Mouse (Mus musculus): ENCODE measurements at regions not wholly inside any gene's neighbourhood (a gene's known extent, or its start where the extent isn't known, plus 50 kb on each side); places are given as distances from the start of the nearest gene placed in this dataset.
A peak's percentile ranks its signal among the peaks of the same experiment; 100 is the strongest.

GRCm38 (mm10) chr3:105130228-105130627 lies 63.6 kb downstream of the 4930564D02Rik start:
- no peak for DNase-seq (ENCODE audit: low spot score in 2 of 2)

GRCm38 (mm10) chr3:105131053-105131452 lies 64.4 kb downstream of the 4930564D02Rik start:
- DNase-seq (ENCODE audit: low spot score in 2 of 2), result no peak

GRCm38 (mm10) chr3:105133011-105133410 lies 66.4 kb downstream of the 4930564D02Rik start:
- no peak for DNase-seq (ENCODE audit: low spot score in 2 of 2)

- no peak for DNase-seq (ENCODE audit: low spot score in 2 of 2)
These were observed 74.7 kb downstream of the 4930564D02Rik start for GRCm38 (mm10) chr3:105141170-105141971.

GRCm38 (mm10) chr3:105142631-105143030 lies 76.0 kb downstream of the 4930564D02Rik start:
- DNase-seq (ENCODE audit: low spot score in 2 of 2), result no peak

GRCm38 (mm10) chr3:105151475-105152157 lies 85.0 kb downstream of the 4930564D02Rik start:
- DNase-seq (ENCODE audit: low spot score in 2 of 2), result no peak

GRCm38 (mm10) chr3:105152158-105152541 lies 85.5 kb downstream of the 4930564D02Rik start:
- no peak for DNase-seq (ENCODE audit: low spot score in 2 of 2)

- no peak for DNase-seq (ENCODE audit: low spot score in 2 of 2)
These were observed 91.7 kb downstream of the 4930564D02Rik start for GRCm38 (mm10) chr3:105158376-105158775.

GRCm38 (mm10) chr3:105165355-105165754 lies 98.7 kb downstream of the 4930564D02Rik start:
- peak in 1 of 2 experiments; percentile 26 for DNase-seq (ENCODE audit: low spot score in 2 of 2)

GRCm38 (mm10) chr3:105169117-105169516 lies 102.5 kb downstream of the 4930564D02Rik start:
- DNase-seq (ENCODE audit: low spot score in 2 of 2), result no peak

- DNase-seq (ENCODE audit: low spot score in 2 of 2), result no peak
These were observed 104.9 kb downstream of the 4930564D02Rik start for GRCm38 (mm10) chr3:105171527-105171926.

GRCm38 (mm10) chr3:105172054-105172453 lies 105.4 kb downstream of the 4930564D02Rik start:
- no peak for DNase-seq (ENCODE audit: low spot score in 2 of 2)

GRCm38 (mm10) chr3:105191303-105191702 lies 124.7 kb downstream of the 4930564D02Rik start:
- no peak for DNase-seq (ENCODE audit: low spot score in 2 of 2)

- DNase-seq (ENCODE audit: low spot score in 2 of 2), result no peak
These were observed 125.2 kb downstream of the 4930564D02Rik start for GRCm38 (mm10) chr3:105191830-105192229.

GRCm38 (mm10) chr3:105200735-105201134 lies 134.1 kb downstream of the 4930564D02Rik start:
- DNase-seq (ENCODE audit: low spot score in 2 of 2), result no peak

- no peak for DNase-seq (ENCODE audit: low spot score in 2 of 2)
These were observed 142.5 kb downstream of the 4930564D02Rik start for GRCm38 (mm10) chr3:105209164-105209563.

- no peak for DNase-seq (ENCODE audit: low spot score in 2 of 2)
These were observed 144.4 kb downstream of the 4930564D02Rik start for GRCm38 (mm10) chr3:105211023-105211422.

- DNase-seq (ENCODE audit: low spot score in 2 of 2), result no peak
These were observed 145.1 kb downstream of the 4930564D02Rik start for GRCm38 (mm10) chr3:105211726-105212125.

GRCm38 (mm10) chr3:105214867-105215266 lies 148.2 kb downstream of the 4930564D02Rik start:
- no peak for DNase-seq (ENCODE audit: low spot score in 2 of 2)

GRCm38 (mm10) chr3:105215729-105216128 lies 149.1 kb downstream of the 4930564D02Rik start:
- DNase-seq (ENCODE audit: low spot score in 2 of 2), result no peak

- no peak for DNase-seq (ENCODE audit: low spot score in 2 of 2)
These were observed 153.0 kb downstream of the 4930564D02Rik start for GRCm38 (mm10) chr3:105219630-105220029.

- no peak for DNase-seq (ENCODE audit: low spot score in 2 of 2)
These were observed 154.0 kb downstream of the 4930564D02Rik start for GRCm38 (mm10) chr3:105220641-105221040.

GRCm38 (mm10) chr3:105222925-105223324 lies 156.3 kb downstream of the 4930564D02Rik start:
- DNase-seq (ENCODE audit: low spot score in 2 of 2), result no peak
